Mouse (Mus musculus): Measurements from ENCODE around the gene Usp45. TPM values are rescaled to one million over a fixed set of nuclear protein-coding genes. Genes with fewer than 3 reads are reported as not detected.

Usp45 gene
- total RNA-seq, 2 experiments from 2014 or later, result 51.9 to 52.8 TPM

- no peak for DNase-seq (ENCODE audit: extremely low spot score in 1 of 2, low spot score in 1 of 2)
Measured at GRCm38 (mm10) chr4:21788903-21789302, 21.9 kb downstream of the Usp45 start.

GRCm38 (mm10) chr4:21789836-21790235, 22.9 kb downstream of the Usp45 start:
- no peak for DNase-seq (ENCODE audit: extremely low spot score in 1 of 2, low spot score in 1 of 2)

GRCm38 (mm10) chr4:21793631-21794030, 26.7 kb downstream of the Usp45 start:
- no peak for DNase-seq (ENCODE audit: extremely low spot score in 1 of 2, low spot score in 1 of 2)

- no peak for DNase-seq (ENCODE audit: extremely low spot score in 1 of 2, low spot score in 1 of 2)
Measured at GRCm38 (mm10) chr4:21801013-21801412, 34.1 kb downstream of the Usp45 start.

GRCm38 (mm10) chr4:21801620-21802019, 34.7 kb downstream of the Usp45 start:
- DNase-seq (ENCODE audit: extremely low spot score in 1 of 2, low spot score in 1 of 2), result no peak

GRCm38 (mm10) chr4:21807204-21807603, 40.2 kb downstream of the Usp45 start:
- no peak for DNase-seq (ENCODE audit: extremely low spot score in 1 of 2, low spot score in 1 of 2)

GRCm38 (mm10) chr4:21810608-21811007, 43.7 kb downstream of the Usp45 start:
- DNase-seq (ENCODE audit: extremely low spot score in 1 of 2, low spot score in 1 of 2), result no peak

- no peak for DNase-seq (ENCODE audit: extremely low spot score in 1 of 2, low spot score in 1 of 2)
Measured at GRCm38 (mm10) chr4:21812635-21813034, 45.7 kb downstream of the Usp45 start.

- peak; percentile 12 to 15 for DNase-seq (ENCODE audit: extremely low spot score in 1 of 2, low spot score in 1 of 2)
Measured at GRCm38 (mm10) chr4:21814029-21814428, 47.1 kb downstream of the Usp45 start.

- DNase-seq (ENCODE audit: extremely low spot score in 1 of 2, low spot score in 1 of 2), result no peak
Measured at GRCm38 (mm10) chr4:21826616-21827015, 59.7 kb downstream of the Usp45 start.

GRCm38 (mm10) chr4:21832844-21833243, 65.9 kb downstream of the Usp45 start:
- no peak for DNase-seq (ENCODE audit: extremely low spot score in 1 of 2, low spot score in 1 of 2)

- DNase-seq (ENCODE audit: extremely low spot score in 1 of 2, low spot score in 1 of 2), result peak; percentile 88 to 98
Measured at GRCm38 (mm10) chr4:21847481-21848286, 80.7 kb downstream of the Usp45 start, which contains the start of gene Pnisr. Pnisr (plus strand) TSS chr4:21847583.

- peak in 1 of 2 experiments; percentile 88 for DNase-seq (ENCODE audit: extremely low spot score in 1 of 2, low spot score in 1 of 2)
Measured at GRCm38 (mm10) chr4:21848287-21848630, 81.3 kb downstream of the Usp45 start.

- DNase-seq (ENCODE audit: extremely low spot score in 1 of 2, low spot score in 1 of 2), result no peak
Measured at GRCm38 (mm10) chr4:21857481-21857880, 90.5 kb downstream of the Usp45 start.

GRCm38 (mm10) chr4:21865226-21865625, 98.3 kb downstream of the Usp45 start:
- no peak for DNase-seq (ENCODE audit: extremely low spot score in 1 of 2, low spot score in 1 of 2)

GRCm38 (mm10) chr4:21878776-21879175, 111.8 kb downstream of the Usp45 start:
- no peak for DNase-seq (ENCODE audit: extremely low spot score in 1 of 2, low spot score in 1 of 2)

- peak; percentile 78 to 84 for DNase-seq (ENCODE audit: extremely low spot score in 1 of 2, low spot score in 1 of 2)
Measured at GRCm38 (mm10) chr4:21879565-21880220, 112.7 kb downstream of the Usp45 start, which contains the start of gene Coq3. Coq3 (plus strand) TSS chr4:21879673.

GRCm38 (mm10) chr4:21882806-21883205, 115.8 kb downstream of the Usp45 start:
- DNase-seq (ENCODE audit: extremely low spot score in 1 of 2, low spot score in 1 of 2), result no peak

GRCm38 (mm10) chr4:21885831-21886230, 118.9 kb downstream of the Usp45 start:
- no peak for DNase-seq (ENCODE audit: extremely low spot score in 1 of 2, low spot score in 1 of 2)

Measured in layer of hippocampus, postnatal 25 days (tissue).